Mouse (Mus musculus) common myeloid progenitor, adult 5-6 weeks (primary cell): ENCODE measurements at regions not wholly inside any gene's neighbourhood (a gene's known extent, or its start where the extent isn't known, plus 50 kb on each side); places are given as distances from the start of the nearest gene placed in this dataset.
"Not testable (repeated sequence)": the region's sequence is repeated elsewhere in the genome, so short reads cannot be mapped to it uniquely, and the experiment has no call there.

ENCODE experiments used
- ATAC-seq: replicated peaks from 2 replicates; pipeline ENCODE4 v1.8.0; 2016; ENCODE audit warnings: low read depth, mild to moderate bottlenecking, moderate TSS enrichment, inconsistent platforms; ENCODE audit not compliant: poor library complexity, severe bottlenecking

DNA sequence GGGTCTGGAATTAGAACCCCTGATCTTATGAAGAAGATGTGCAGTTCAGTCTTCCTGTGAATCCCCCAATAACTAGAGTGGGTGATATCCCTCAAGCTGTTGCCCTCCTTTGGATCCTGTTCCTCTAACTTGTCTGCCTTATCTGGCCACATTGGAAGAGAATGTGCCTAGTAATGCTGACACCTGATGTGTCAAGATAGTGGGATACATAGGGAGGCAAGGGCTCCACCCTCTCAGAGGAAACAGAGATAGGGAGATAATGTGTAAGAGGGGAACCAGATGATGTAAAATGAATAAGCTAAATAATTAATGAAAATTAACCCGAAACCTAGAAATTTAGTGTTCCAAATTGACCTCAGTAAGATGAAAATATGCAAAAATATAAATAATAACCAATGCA lies 294.4 kb upstream of the Zfp386 start:
- ATAC-seq: peak; percentile 63; the same call in 1 of the 2 replicates

DNA sequence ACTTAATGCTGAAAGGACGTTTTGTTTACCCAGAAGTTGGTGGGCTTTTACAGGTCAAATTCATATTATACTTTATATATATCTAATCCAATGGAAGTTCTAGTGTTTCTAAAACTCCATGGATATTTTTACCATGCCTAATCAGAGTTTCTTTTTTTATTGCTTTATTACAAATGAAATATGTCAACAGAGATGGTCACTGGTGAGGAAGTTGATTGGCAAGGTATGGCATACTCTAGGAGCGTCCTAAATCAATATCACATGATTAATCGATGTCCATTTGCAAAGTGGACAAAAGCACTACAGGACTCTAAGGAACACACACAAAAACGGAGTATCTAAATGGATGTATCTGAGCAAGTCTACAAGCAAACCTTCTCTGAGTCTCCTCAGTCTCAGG lies 290.0 kb upstream of the Zfp386 start:
- not testable (repeated sequence) for ATAC-seq

- ATAC-seq: not testable (repeated sequence)
These were observed 288.5 kb upstream of the Zfp386 start for GRCm38 (mm10) chr12:115759041-115759440.

DNA sequence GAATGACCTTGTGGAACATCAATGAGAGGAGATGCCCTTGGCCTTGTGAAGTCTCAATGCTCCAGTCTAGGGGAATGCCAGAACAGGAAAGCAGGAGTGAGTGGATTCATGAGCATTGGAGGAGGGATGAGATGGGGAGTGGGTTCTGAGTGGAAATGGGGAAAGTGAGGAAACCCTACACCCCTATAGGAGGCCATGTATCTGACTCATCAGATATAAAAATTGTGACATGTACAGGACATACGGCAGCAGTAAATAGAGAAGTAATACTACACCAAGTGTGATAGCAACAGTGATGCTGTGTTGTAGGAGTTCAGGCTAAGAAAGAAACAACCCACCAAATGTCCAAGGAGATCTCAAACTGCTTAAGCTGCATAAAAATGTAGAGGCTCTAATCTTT lies 285.8 kb upstream of the Zfp386 start:
- ATAC-seq: not testable (repeated sequence)

DNA sequence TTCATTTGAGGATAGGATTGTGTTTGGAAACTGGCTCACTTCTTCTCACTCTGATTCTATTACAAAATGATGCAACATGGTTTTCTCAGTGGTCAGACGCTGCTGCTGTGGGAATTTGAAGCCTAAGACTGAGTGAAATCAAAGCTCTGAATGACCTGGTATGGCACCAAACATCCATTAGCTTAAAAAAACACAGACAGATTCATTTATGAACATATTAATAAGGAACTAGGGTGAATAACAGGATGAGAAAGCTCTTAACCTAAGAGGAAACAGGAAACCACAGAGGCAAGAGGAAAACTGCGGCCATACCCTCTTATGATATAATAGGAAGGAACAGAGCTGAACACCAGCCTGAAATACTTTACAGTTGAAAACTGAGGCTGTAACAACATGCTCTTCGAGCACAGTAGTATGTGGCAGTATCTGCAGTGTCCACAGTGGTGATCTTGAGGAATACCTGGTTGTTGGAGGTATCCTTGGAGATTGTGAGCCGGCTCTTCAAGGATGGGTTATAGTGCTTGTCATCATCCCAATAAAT lies 282.5 kb upstream of the Zfp386 start:
- peak; percentile 80 for ATAC-seq

DNA sequence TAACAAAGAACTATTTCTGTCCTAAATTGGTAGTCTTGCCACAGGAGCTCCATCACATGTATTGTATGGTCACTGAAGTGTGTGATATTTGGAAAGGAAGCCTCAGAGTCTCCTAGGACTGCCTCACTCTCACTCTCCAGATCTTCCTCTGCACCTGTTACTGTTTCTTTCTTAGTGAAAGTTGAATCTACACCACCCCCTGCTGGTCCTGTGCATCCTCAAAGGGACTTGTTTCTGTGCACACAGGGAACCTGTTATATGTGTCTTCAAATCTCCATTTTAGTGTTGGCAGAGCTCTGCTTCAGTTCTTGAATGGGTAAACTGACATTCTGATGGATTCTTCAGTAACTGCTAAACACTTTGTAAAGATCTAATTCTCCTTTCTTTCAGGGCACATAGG lies 276.3 kb upstream of the Zfp386 start:
- not testable (repeated sequence) for ATAC-seq

DNA sequence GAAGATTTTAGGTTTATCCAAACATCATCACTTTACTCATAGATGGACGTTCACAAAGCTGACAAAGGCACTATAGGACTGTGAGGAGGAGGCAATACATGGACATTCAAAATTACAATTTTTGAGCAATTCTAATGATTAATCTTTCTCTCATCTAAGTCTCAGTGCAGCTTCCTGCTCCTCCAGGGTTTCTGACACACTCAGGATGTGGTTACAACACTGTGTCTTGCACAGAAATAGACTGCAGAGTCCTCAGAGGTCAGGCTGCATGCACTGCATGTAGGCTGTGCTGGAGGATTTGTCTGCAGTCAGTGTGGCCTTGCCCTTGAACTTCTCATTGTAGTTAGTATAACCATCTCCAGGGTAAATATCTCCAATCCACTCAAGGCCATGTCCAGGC lies 257.2 kb upstream of the Zfp386 start:
- 0 out of 2 replicates have a peak, but pooled peaks have one; percentile 5 for ATAC-seq

GRCm38 (mm10) chr12:115802499-115802898 lies 245.0 kb upstream of the Zfp386 start:
- ATAC-seq: 0 out of 2 replicates have a peak, but pooled peaks have one; percentile 29

- ATAC-seq: not testable (repeated sequence)
These were observed 243.8 kb upstream of the Zfp386 start for GRCm38 (mm10) chr12:115803675-115804074.

- peak; percentile 62 for ATAC-seq
These were observed 239.5 kb upstream of the Zfp386 start for GRCm38 (mm10) chr12:115807978-115808377.
